Mouse (Mus musculus): ENCODE measurements around the gene Invs. TPM values are rescaled to one million over a fixed set of nuclear protein-coding genes. Genes with fewer than 3 reads are reported as not detected.

The Invs gene
- polyA plus RNA-seq, 2 experiments: 1.0 to 1.1 TPM

GRCm38 (mm10) chr4:48321276-48321675, 41.7 kb downstream of the Invs start:
- 59% methylated on average over 1 of the region's 1 CpGs for WGBS (ENCODE audit: insufficient replicate concordance)
- no peak for ATAC-seq (ENCODE audit: insufficient read depth)
- no peaks in the 10 kb centered on the region for H3K4me1 ChIP-seq (replicated peaks; ENCODE audit: control insufficient read depth in 2 of 2, insufficient read depth in 2 of 2, low read length in 1 of 2)
- H3K9me3 ChIP-seq (ENCODE audit: control insufficient read depth, low read length): no peaks in the 10 kb centered on the region
- no peak overlapping the region for H3K9ac ChIP-seq (replicated peaks)
- no peak for TF ChIP-seq EP300 (IDR thresholded peaks at IDR 0.05; ENCODE audit: low read depth)
- TF ChIP-seq CTCF (IDR thresholded peaks at IDR 0.05; ENCODE audit: low read depth): no peak
- H3K4me3 ChIP-seq (ENCODE audit: insufficient read depth in 1 of 2, low read depth in 2 of 2, low read length in 2 of 2): no peak overlapping the region
- H3K36me3 ChIP-seq (replicated peaks; ENCODE audit: control insufficient read depth, insufficient read depth, low read depth): no peaks in the 10 kb centered on the region
- no peak overlapping the region for H3K27ac ChIP-seq
- DNase-seq (ENCODE audit: low read depth in 3 of 3, low spot score in 3 of 3): no peak
- no peaks in the 10 kb centered on the region for H3K27me3 ChIP-seq (ENCODE audit: control insufficient read depth, insufficient read depth, low read length)
- no peak overlapping the region for H3K4me2 ChIP-seq (ENCODE audit: low read depth)

- H3K36me3 ChIP-seq (replicated peaks; ENCODE audit: control insufficient read depth, insufficient read depth, low read depth): no peaks in the 10 kb centered on the region
- TF ChIP-seq CTCF (IDR thresholded peaks at IDR 0.05; ENCODE audit: low read depth) (no peak), EP300 (IDR thresholded peaks at IDR 0.05; ENCODE audit: low read depth) (no peak)
- DNase-seq (ENCODE audit: low read depth in 3 of 3, low spot score in 3 of 3): no peak
- H3K4me2 ChIP-seq (ENCODE audit: low read depth): no peak overlapping the region
- H3K27ac ChIP-seq: no peak overlapping the region
- 11% methylated on average over 1 of the region's 1 CpGs for WGBS (ENCODE audit: insufficient replicate concordance)
- H3K4me3 ChIP-seq (ENCODE audit: insufficient read depth in 1 of 2, low read depth in 2 of 2, low read length in 2 of 2): no peak overlapping the region
- H3K9ac ChIP-seq (replicated peaks): no peak overlapping the region
- H3K27me3 ChIP-seq (ENCODE audit: control insufficient read depth, insufficient read depth, low read length): no peaks in the 10 kb centered on the region
- no peak for ATAC-seq (ENCODE audit: insufficient read depth)
- H3K9me3 ChIP-seq (ENCODE audit: control insufficient read depth, low read length): no peaks in the 10 kb centered on the region
- no peaks in the 10 kb centered on the region for H3K4me1 ChIP-seq (replicated peaks; ENCODE audit: control insufficient read depth in 2 of 2, insufficient read depth in 2 of 2, low read length in 1 of 2)
Observed at GRCm38 (mm10) chr4:48322095-48322494, 42.5 kb downstream of the Invs start.

- DNase-seq (ENCODE audit: low read depth in 3 of 3, low spot score in 3 of 3) (no peak), ATAC-seq (ENCODE audit: insufficient read depth) (no peak)
- Histone ChIP-seq H3K36me3 (replicated peaks; ENCODE audit: control insufficient read depth, insufficient read depth, low read depth) (no peaks in the 10 kb centered on the region), H3K27me3 (ENCODE audit: control insufficient read depth, insufficient read depth, low read length) (no peaks in the 10 kb centered on the region), H3K9ac (replicated peaks) (no peak overlapping the region), H3K9me3 (ENCODE audit: control insufficient read depth, low read length) (no peaks in the 10 kb centered on the region), H3K4me1 (replicated peaks; ENCODE audit: control insufficient read depth in 2 of 2, insufficient read depth in 2 of 2, low read length in 1 of 2) (no peaks in the 10 kb centered on the region), H3K4me3 (ENCODE audit: insufficient read depth in 1 of 2, low read depth in 2 of 2, low read length in 2 of 2) (no peak overlapping the region), H3K27ac (no peak overlapping the region), H3K4me2 (ENCODE audit: low read depth) (no peak overlapping the region)
- TF ChIP-seq CTCF (IDR thresholded peaks at IDR 0.05; ENCODE audit: low read depth): no peak
- no peak for TF ChIP-seq EP300 (IDR thresholded peaks at IDR 0.05; ENCODE audit: low read depth)
Observed at GRCm38 (mm10) chr4:48327192-48327591, 47.6 kb downstream of the Invs start.

- WGBS (ENCODE audit: insufficient replicate concordance): 49% methylated on average over 2 of the region's 2 CpGs
- DNase-seq (ENCODE audit: low read depth in 3 of 3, low spot score in 3 of 3) (no peak), ATAC-seq (ENCODE audit: insufficient read depth) (no peak)
- no peaks in the 10 kb centered on the region for H3K4me1 ChIP-seq (replicated peaks; ENCODE audit: control insufficient read depth in 2 of 2, insufficient read depth in 2 of 2, low read length in 1 of 2)
- no peaks in the 10 kb centered on the region for H3K36me3 ChIP-seq (replicated peaks; ENCODE audit: control insufficient read depth, insufficient read depth, low read depth)
- no peak overlapping the region for H3K4me2 ChIP-seq (ENCODE audit: low read depth)
- H3K27me3 ChIP-seq (ENCODE audit: control insufficient read depth, insufficient read depth, low read length): no peaks in the 10 kb centered on the region
- H3K9ac ChIP-seq (replicated peaks): no peak overlapping the region
- TF ChIP-seq EP300 (IDR thresholded peaks at IDR 0.05; ENCODE audit: low read depth) (no peak), CTCF (IDR thresholded peaks at IDR 0.05; ENCODE audit: low read depth) (no peak; the same call in 1 of the 2 replicates)
- no peak overlapping the region for H3K27ac ChIP-seq
- H3K9me3 ChIP-seq (ENCODE audit: control insufficient read depth, low read length): no peaks in the 10 kb centered on the region
- no peak overlapping the region for H3K4me3 ChIP-seq (ENCODE audit: insufficient read depth in 1 of 2, low read depth in 2 of 2, low read length in 2 of 2)
Observed at GRCm38 (mm10) chr4:48328042-48328441, 48.5 kb downstream of the Invs start.

- Histone ChIP-seq H3K4me3 (ENCODE audit: insufficient read depth in 1 of 2, low read depth in 2 of 2, low read length in 2 of 2) (no peak overlapping the region), H3K4me2 (ENCODE audit: low read depth) (no peak overlapping the region), H3K9me3 (ENCODE audit: control insufficient read depth, low read length) (no peaks in the 10 kb centered on the region), H3K36me3 (replicated peaks; ENCODE audit: control insufficient read depth, insufficient read depth, low read depth) (no peaks in the 10 kb centered on the region), H3K27me3 (ENCODE audit: control insufficient read depth, insufficient read depth, low read length) (no peaks in the 10 kb centered on the region), H3K27ac (no peak overlapping the region), H3K4me1 (replicated peaks; ENCODE audit: control insufficient read depth in 2 of 2, insufficient read depth in 2 of 2, low read length in 1 of 2) (no peaks in the 10 kb centered on the region), H3K9ac (replicated peaks) (no peak overlapping the region)
- WGBS (ENCODE audit: insufficient replicate concordance): 57% methylated on average over 6 of the region's 6 CpGs
- no peak for DNase-seq (ENCODE audit: low read depth in 3 of 3, low spot score in 3 of 3)
- TF ChIP-seq CTCF (IDR thresholded peaks at IDR 0.05; ENCODE audit: low read depth) (no peak), EP300 (IDR thresholded peaks at IDR 0.05; ENCODE audit: low read depth) (no peak)
- ATAC-seq (ENCODE audit: insufficient read depth): no peak
Observed at GRCm38 (mm10) chr4:48332453-48333051, 53.0 kb downstream of the Invs start.
